Mouse (Mus musculus): ENCODE measurements around the gene 4931406C07Rik. TPM values are rescaled to one million over a fixed set of nuclear protein-coding genes. Genes with fewer than 3 reads are reported as not detected.

Gene 4931406C07Rik
- total RNA-seq (2012; rRNA removed) (5.0 and 5.3 TPM in 2 replicates), total RNA-seq (2014; rRNA removed) (10.9 and 12.0 TPM in 2 replicates), polyA plus RNA-seq (2012; ENCODE audit: insufficient read length, low read depth) (20.2 and 22.4 TPM in 2 replicates)

GRCm38 (mm10) chr9:15306398-15307119, at the start of gene 4931406C07Rik:
TSS of gene 4931406C07Rik (minus strand) at chr9:15306448.
- Histone ChIP-seq H3K27ac (ENCODE audit: insufficient read depth, low read depth) (peak within 1 kb of the TSS; percentile 57), H3K4me2 (ENCODE audit: insufficient read depth, low read depth, poor library complexity, severe bottlenecking) (peak within 1 kb of the TSS; percentile 90), H3K9ac (ENCODE audit: insufficient read depth, low read depth) (peak within 1 kb of the TSS; percentile 90), H3K27me3 (replicated peaks) (no peaks in the 10 kb centered on the region), H3K4me1 (ENCODE audit: control insufficient read depth in 1 of 2, insufficient read depth in 2 of 2) (peaks cover 2 to 32% of the 10 kb centered on the region in 2 experiments; a peak in 3 of 4 replicates), H3K9me3 (replicated peaks; ENCODE audit: low read length) (no peaks in the 10 kb centered on the region), H3K36me3 (replicated peaks in 1 of 2; ENCODE audit: control insufficient read depth in 1 of 2, insufficient read depth in 1 of 2, low read length in 1 of 2) (peaks cover 23 to 39% of the 10 kb centered on the region in 2 experiments), H3K4me3 (replicated peaks in 1 of 3; ENCODE audit: low read depth in 2 of 3, low read length in 2 of 3, poor library complexity in 1 of 3) (peak within 1 kb of the TSS; percentile 69 to 94 (median 85)), H3K79me2 (replicated peaks; ENCODE audit: control insufficient read depth, extremely low read depth, insufficient read depth, poor library complexity, severe bottlenecking) (peaks cover 43% of the 10 kb centered on the region)
- in situ Hi-C loops (cut with MboI; ENCODE audit: low pct_ligation_motif_present, low pct_unique_long_range_greater_than_20kb, low sequenced_read_pairs) (no loop called here), dilution Hi-C loops (cut with MboI; ENCODE audit: extremely low pct_ligation_motif_present, extremely low pct_unique_long_range_greater_than_20kb, low sequenced_read_pairs) (no loop called here)
- TF ChIP-seq MAX (IDR thresholded peaks at IDR 0.05; ENCODE audit: low read length) (peak; percentile 84), ZMIZ1 (IDR thresholded peaks at IDR 0.05; ENCODE audit: low read depth, low read length) (no peak), KAT2A (IDR thresholded peaks at IDR 0.05; ENCODE audit: insufficient replicate concordance, low read length) (0 out of 2 replicates have a peak, but pooled peaks have one; percentile 49), CHD1 (IDR thresholded peaks at IDR 0.05; ENCODE audit: low read depth, low read length) (0 out of 2 replicates have a peak, but pooled peaks have one; percentile 58), USF1 (IDR thresholded peaks at IDR 0.05; ENCODE audit: low read depth, low read length) (peak; percentile 1; the same call in 1 of the 2 replicates), MXI1 (IDR thresholded peaks at IDR 0.05; ENCODE audit: low read depth, low read length) (peak; percentile 77), MYC (IDR thresholded peaks at IDR 0.05; ENCODE audit: low read depth, low read length) (peak; percentile 97), MEF2A (IDR thresholded peaks at IDR 0.05; ENCODE audit: borderline replicate concordance, low read depth, low read length) (peak; percentile 32; the same call in 1 of the 2 replicates), TBP (conservative IDR thresholded peaks at IDR 0.05; ENCODE audit: low read depth, low read length) (0 out of 2 replicates have a peak, but pooled peaks have one; percentile 23), POLR2A (IDR thresholded peaks at IDR 0.05; ENCODE audit: low read depth, low read length) (peak; percentile 11; the same call in 1 of the 2 replicates), POLR2AphosphoS2 (IDR thresholded peaks at IDR 0.05; ENCODE audit: low read depth, low read length) (peak; percentile 37; the same call in 1 of the 2 replicates), RAD21 (IDR thresholded peaks at IDR 0.05; ENCODE audit: low read depth, low read length) (no peak), ZC3H11A (IDR thresholded peaks at IDR 0.05; ENCODE audit: low read depth, low read length) (no peak)
- DNase-seq (ENCODE audit: extremely low read depth): no peak

GRCm38 (mm10) chr9:15349925-15350324, 43.7 kb upstream of the 4931406C07Rik start:
- H3K36me3 ChIP-seq (replicated peaks in 1 of 2; ENCODE audit: control insufficient read depth in 1 of 2, insufficient read depth in 1 of 2, low read length in 1 of 2): peaks cover 32 to 81% of the 10 kb centered on the region in 2 experiments
- no peak overlapping the region for H3K9ac ChIP-seq (ENCODE audit: insufficient read depth, low read depth)
- peaks cover 0 to 14% of the 10 kb centered on the region in 2 experiments; a peak in 2 of 4 replicates for H3K4me1 ChIP-seq (ENCODE audit: control insufficient read depth in 1 of 2, insufficient read depth in 2 of 2)
- DNase-seq (ENCODE audit: extremely low read depth): no peak
- H3K27ac ChIP-seq (ENCODE audit: insufficient read depth, low read depth): no peak overlapping the region
- TF ChIP-seq NELFE (IDR thresholded peaks at IDR 0.05; ENCODE audit: low read depth, low read length) (no peak), POLR2AphosphoS2 (IDR thresholded peaks at IDR 0.05; ENCODE audit: low read depth, low read length) (no peak), IRF4 (IDR thresholded peaks at IDR 0.05; ENCODE audit: low read depth, low read length) (no peak), TBP (conservative IDR thresholded peaks at IDR 0.05; ENCODE audit: low read depth, low read length) (no peak), HCFC1 (IDR thresholded peaks at IDR 0.05; ENCODE audit: low read depth, low read length) (no peak), ETS1 (conservative IDR thresholded peaks at IDR 0.05; ENCODE audit: low read depth, low read length) (no peak), JUN (IDR thresholded peaks at IDR 0.05; ENCODE audit: insufficient read depth, low read depth, low read length) (no peak), MXI1 (IDR thresholded peaks at IDR 0.05; ENCODE audit: low read depth, low read length) (no peak), TCF12 (IDR thresholded peaks at IDR 0.05; ENCODE audit: low read depth, low read length) (no peak), ZC3H11A (IDR thresholded peaks at IDR 0.05; ENCODE audit: low read depth, low read length) (no peak), MAX (IDR thresholded peaks at IDR 0.05; ENCODE audit: low read length) (no peak), JUND (conservative IDR thresholded peaks at IDR 0.05; ENCODE audit: low read depth, low read length) (no peak), MAZ (IDR thresholded peaks at IDR 0.05; ENCODE audit: low read depth, low read length) (no peak), KAT2A (IDR thresholded peaks at IDR 0.05; ENCODE audit: insufficient replicate concordance, low read length) (no peak), NRF1 (IDR thresholded peaks at IDR 0.05; ENCODE audit: low read depth, low read length) (no peak)
- H3K4me2 ChIP-seq (ENCODE audit: insufficient read depth, low read depth, poor library complexity, severe bottlenecking): no peak overlapping the region
- H3K27me3 ChIP-seq (replicated peaks): no peaks in the 10 kb centered on the region
- no peak overlapping the region for H3K4me3 ChIP-seq (replicated peaks in 1 of 3; ENCODE audit: low read depth in 2 of 3, low read length in 2 of 3, poor library complexity in 1 of 3)
- in situ Hi-C loops (cut with MboI; ENCODE audit: low pct_ligation_motif_present, low pct_unique_long_range_greater_than_20kb, low sequenced_read_pairs) (no loop called here), dilution Hi-C loops (cut with MboI; ENCODE audit: extremely low pct_ligation_motif_present, extremely low pct_unique_long_range_greater_than_20kb, low sequenced_read_pairs) (no loop called here)
- no peaks in the 10 kb centered on the region for H3K9me3 ChIP-seq (replicated peaks; ENCODE audit: low read length)
- H3K79me2 ChIP-seq (replicated peaks; ENCODE audit: control insufficient read depth, extremely low read depth, insufficient read depth, poor library complexity, severe bottlenecking): peaks cover 10% of the 10 kb centered on the region
